Mouse (Mus musculus) brain, embryonic 14.5 days (tissue): Measurements from ENCODE around the gene Zfp536.

Experiments used
- CTCF ChIP-seq: fragments of 200-500 bp; IDR thresholded peaks from 2 replicates; pipeline ENCODE4 v1.5.1; 2012; ENCODE audit warnings: inconsistent platforms, mild to moderate bottlenecking, moderate library complexity, borderline replicate concordance; ENCODE audit not compliant: insufficient read depth, insufficient read length; ENCODE audit errors: extremely low read depth
- POLR2A ChIP-seq: fragments of 200-500 bp; IDR thresholded peaks from 2 replicates; pipeline ENCODE4 v1.6.1; 2012; ENCODE audit warnings: mild to moderate bottlenecking, inconsistent platforms, borderline replicate concordance; ENCODE audit not compliant: poor library complexity, insufficient read depth, insufficient read length, severe bottlenecking; ENCODE audit errors: extremely low read depth

GRCm38 (mm10) chr7:37648671-37649070 is 124.8 kb downstream of the Zfp536 start:
- no peak for TF ChIP-seq POLR2A
- TF ChIP-seq CTCF = no peak
